Mouse (Mus musculus) hindbrain, embryonic 11.5 days (tissue): ENCODE results near the gene Slfn14. TPM values are rescaled to one million over a fixed set of nuclear protein-coding genes. Genes with fewer than 3 reads are reported as not detected.

Experiments
- ATAC-seq: fragments of 200-750 bp; cut with Nextera tagmentation; 2 replicates; pipeline ENCODE4 v1.8.0; 2017; ENCODE audit warnings: mild to moderate bottlenecking, moderate TSS enrichment, moderate library complexity; ENCODE audit not compliant: low FRiP score
- DNase-seq: peaks from one replicate; pipeline ENCODE4 v3.0.0-alpha.2; 2015; ENCODE audit warnings: low spot score
- H3K27ac ChIP-seq: fragments of 300-500 bp; sonication (generic); 2 replicates; pipeline ENCODE4 v1.5.1; 2014; ENCODE audit warnings: mild to moderate bottlenecking, low read depth, low read length
- H3K27me3 ChIP-seq: fragments of 300-500 bp; sonication (generic); 2 replicates; pipeline ENCODE4 v1.6.1; 2014; ENCODE audit warnings: mild to moderate bottlenecking, low read length, moderate library complexity, mixed read lengths; ENCODE audit not compliant: control insufficient read depth, insufficient read depth
- H3K36me3 ChIP-seq: fragments of 300-500 bp; sonication (generic); 2 replicates; pipeline ENCODE4 v1.6.1; 2014; ENCODE audit warnings: mild to moderate bottlenecking, low read length, moderate library complexity, mixed read lengths; ENCODE audit not compliant: control insufficient read depth, insufficient read depth
- H3K4me1 ChIP-seq: fragments of 300-500 bp; sonication (generic); replicated peaks from 2 replicates; pipeline ENCODE4 v1.6.1; 2014; ENCODE audit warnings: low read length, mixed read lengths; ENCODE audit not compliant: control insufficient read depth, insufficient read depth
- H3K4me2 ChIP-seq: fragments of 300-500 bp; sonication (generic); replicated peaks from 2 replicates; pipeline ENCODE4 v1.6.1; 2014; ENCODE audit warnings: mild to moderate bottlenecking, low read depth, low read length
- H3K4me3 ChIP-seq: fragments of 300-500 bp; sonication (generic); 2 replicates; pipeline ENCODE4 v1.5.1; 2014; ENCODE audit warnings: low read depth, low read length
- H3K9ac ChIP-seq: fragments of 300-500 bp; sonication (generic); 2 replicates; pipeline ENCODE4 v1.6.1; 2014; ENCODE audit warnings: low read depth, low read length
- H3K9me3 ChIP-seq: fragments of 300-500 bp; sonication (generic); 2 replicates; pipeline ENCODE4 v1.6.1; 2016; ENCODE audit warnings: low read length; ENCODE audit not compliant: control insufficient read depth
- WGBS: fragments of 180-500 bp; shearing (Covaris S2); extraction: QIAGEN DNeasy Blood & Tissue Kit; methylation state at CpG from one replicate; pipeline ENCODE4 v1.1.7; 2014; 5-methylcytosine and 5-hydroxymethylcytosine counted together
- polyA plus RNA-seq: library from polyadenylated mRNA; unstranded; fragments of >200 nt; fragmentation: Nextera tagmentation; extraction: Ambion mirVana; gene quantifications from 2 replicates; pipeline ENCODE4 v1.2.1, GENCODE M21; 2014

The Slfn14 gene
- polyA plus RNA-seq, 1 experiment from 2014 or later, result 0.86 TPM

DNA sequence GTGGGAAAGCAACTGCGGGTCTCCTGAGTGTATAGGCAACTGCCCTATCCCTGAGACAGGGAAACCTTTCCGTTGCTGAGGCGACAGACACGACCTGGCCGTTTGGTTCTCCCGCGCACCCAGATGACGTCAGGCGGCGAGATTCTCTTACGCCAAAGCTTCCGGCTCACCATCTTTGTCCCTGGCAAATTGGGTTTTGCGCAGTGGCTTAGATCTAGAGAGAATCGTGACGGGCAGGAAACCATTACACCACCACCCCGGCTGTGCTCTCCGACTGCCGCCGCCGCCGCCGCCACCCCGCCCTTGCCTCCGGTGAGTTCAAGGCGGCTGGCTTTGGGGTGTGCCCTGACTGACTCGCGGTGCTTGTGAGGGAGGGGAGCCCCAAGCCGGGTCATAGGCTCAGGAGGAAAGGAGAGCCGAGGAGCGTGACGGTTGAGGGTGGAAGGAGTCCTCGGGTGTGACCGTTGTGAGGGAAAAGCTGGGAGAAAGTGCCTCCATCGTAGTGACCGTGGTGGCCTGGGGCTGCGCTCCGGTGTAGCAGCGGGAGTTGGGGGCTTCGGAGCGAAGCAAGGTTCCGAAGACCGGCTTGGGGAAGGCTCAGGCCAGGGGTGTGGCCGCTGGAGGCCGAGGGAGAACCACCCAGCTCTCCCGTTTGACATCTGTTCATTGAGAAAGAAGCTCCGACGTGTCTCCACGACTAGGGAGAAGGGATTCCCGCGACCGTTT, 16.2 kb upstream of the Slfn14 start, which contains the start of gene Pex12:
Gene Pex12, minus strand, starts transcription at position 61 of the 726 bp plus-strand sequence.
- Histone ChIP-seq H3K4me2 (peak within 1 kb of the TSS; percentile 63), H3K27me3 (no peaks in the 10 kb centered on the region), H3K36me3 (no peaks in the 10 kb centered on the region), H3K9ac (peak within 1 kb of the TSS; percentile 97), H3K4me3 (peak within 1 kb of the TSS; percentile 88), H3K9me3 (no peaks in the 10 kb centered on the region), H3K27ac (peak within 1 kb of the TSS; percentile 95), H3K4me1 (peaks cover 6% of the 10 kb centered on the region)
- WGBS, result under 1% methylated on average over 51 of the region's 51 CpGs
- peak; percentile 98 for DNase-seq
- ATAC-seq, result peak; percentile 79

DNA sequence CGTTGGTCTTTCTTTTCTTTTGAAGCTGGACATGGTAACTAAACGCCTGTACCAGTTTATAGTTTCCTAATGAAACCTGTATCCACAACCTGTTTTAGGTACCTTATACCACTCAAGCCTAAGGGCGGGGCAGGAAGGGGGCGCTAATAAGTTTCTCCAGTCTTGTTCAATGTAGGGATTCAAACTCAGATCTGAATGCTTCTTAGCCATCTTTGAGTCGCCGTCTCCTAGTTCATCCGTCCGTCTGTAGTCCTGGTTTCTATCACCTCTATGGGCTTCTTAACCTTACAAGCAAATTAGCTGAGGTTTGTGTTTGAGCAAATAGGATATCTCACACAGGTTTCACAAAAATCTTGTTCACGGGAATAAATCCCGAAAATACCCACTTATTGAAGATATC, 15.6 kb upstream of the Slfn14 start:
- no peak overlapping the region for H3K27ac ChIP-seq
- DNase-seq (peak; percentile 16), ATAC-seq (no peak)
- H3K27me3 ChIP-seq, result no peaks in the 10 kb centered on the region
- no peaks in the 10 kb centered on the region for H3K36me3 ChIP-seq
- H3K4me1 ChIP-seq, result peaks cover 8% of the 10 kb centered on the region
- 10% methylated on average over 10 of the region's 10 CpGs for WGBS
- peak overlapping the region; percentile 97 for H3K9ac ChIP-seq
- peak overlapping the region; percentile 88 for H3K4me3 ChIP-seq
- H3K4me2 ChIP-seq, result peak overlapping the region; percentile 62
- no peaks in the 10 kb centered on the region for H3K9me3 ChIP-seq

DNA sequence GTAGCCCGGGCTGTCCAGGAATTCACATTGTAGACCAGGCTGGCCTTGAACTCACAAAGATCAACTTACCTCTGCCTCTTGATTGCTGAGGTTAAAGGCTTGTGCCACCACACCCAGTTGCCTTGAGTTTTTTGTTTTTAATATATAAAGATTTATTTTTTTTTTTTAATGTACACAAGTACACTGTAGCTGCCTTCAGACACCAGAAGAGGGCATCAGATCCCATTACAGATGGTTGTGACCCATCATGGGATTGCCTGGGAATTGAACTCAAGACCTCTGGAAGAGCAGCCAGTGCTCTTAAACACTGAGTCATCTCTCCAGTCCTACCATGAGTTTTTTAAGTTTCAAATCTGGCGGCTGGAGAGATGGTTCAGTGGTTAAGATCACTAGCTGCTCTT, 14.9 kb upstream of the Slfn14 start:
- WGBS, result 62% methylated on average over 2 of the region's 2 CpGs
- Histone ChIP-seq H3K9ac (no peak overlapping the region), H3K36me3 (no peaks in the 10 kb centered on the region), H3K4me3 (no peak overlapping the region), H3K4me2 (no peak overlapping the region), H3K9me3 (no peaks in the 10 kb centered on the region), H3K27me3 (no peaks in the 10 kb centered on the region), H3K4me1 (peaks cover 8% of the 10 kb centered on the region), H3K27ac (no peak overlapping the region)
- no peak for ATAC-seq
- no peak for DNase-seq

DNA sequence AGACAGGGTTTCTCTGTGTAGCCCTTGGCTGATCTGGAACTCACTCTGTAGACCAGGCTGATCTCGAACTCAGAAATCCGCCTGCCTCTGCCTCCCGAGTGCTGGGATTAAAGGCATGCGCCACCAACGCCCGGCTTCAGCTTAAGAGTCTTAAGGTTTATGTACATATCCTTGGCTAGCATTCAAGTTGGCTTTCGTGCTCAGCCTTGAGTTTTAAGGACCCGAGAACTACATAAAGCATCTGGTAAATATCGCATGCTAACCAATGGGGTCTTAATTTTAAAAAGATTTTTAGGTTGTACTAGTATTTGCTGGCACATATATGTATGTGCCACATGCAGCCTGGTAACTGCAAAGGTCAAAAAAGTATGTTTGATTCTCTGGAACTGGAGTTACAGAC, 13.2 kb upstream of the Slfn14 start:
- Histone ChIP-seq H3K27ac (no peak overlapping the region), H3K36me3 (no peaks in the 10 kb centered on the region), H3K9me3 (no peaks in the 10 kb centered on the region), H3K4me2 (no peak overlapping the region), H3K4me3 (no peak overlapping the region), H3K27me3 (no peaks in the 10 kb centered on the region), H3K9ac (no peak overlapping the region), H3K4me1 (peaks cover 8% of the 10 kb centered on the region)
- no peak for ATAC-seq
- no peak for DNase-seq
- 96% methylated on average over 9 of the region's 9 CpGs for WGBS

DNA sequence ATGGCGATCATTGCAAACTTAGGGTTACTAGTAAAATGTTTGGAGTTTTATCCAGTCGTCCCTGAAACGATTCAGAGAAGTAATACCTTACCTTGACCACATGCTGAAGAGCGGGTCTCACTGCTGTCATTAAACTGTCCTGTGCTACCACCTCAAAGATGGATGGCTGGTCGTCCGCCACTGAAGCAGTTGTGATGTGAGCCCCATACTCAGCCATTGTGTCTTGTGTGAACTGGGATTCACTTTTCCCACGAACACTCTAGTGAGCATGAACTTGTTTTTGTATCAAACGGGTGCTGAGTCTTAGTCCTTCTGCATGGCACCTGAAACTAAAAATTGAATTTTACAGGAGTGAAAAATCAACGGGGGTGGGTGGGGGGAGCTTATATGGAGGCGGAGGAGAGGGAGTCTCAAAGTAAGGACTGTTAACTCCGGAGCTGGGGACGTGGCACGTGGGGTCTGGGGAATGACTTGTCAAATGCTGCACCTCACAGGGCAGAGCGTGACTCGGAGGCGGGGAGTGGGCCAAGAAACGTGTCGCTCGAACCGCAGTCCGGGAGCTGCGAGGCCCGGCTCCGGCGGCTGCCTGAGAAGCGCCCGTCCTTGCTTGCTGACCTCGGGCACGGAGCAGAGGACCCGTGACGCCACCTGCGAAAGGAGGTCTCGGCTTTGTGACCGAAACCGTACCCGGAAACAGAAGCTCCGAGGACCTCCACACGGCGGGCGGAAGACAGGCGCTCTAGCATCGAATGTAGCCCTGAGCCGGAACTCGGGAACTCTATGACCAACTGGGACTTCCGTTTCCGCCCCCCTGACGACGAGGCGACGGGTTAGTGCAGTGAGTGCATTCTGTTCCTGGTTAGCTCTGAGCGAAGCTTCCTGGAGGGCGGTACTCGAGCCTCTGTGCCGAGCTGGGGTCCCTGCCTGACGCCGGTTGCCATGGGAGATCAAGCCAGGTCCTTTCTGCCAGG, 12.0 kb upstream of the Slfn14 start, which contains the start of gene Ap2b1:
Gene Ap2b1, plus strand, starts transcription at position 800 of the 971 bp plus-strand sequence.
- H3K36me3 ChIP-seq, result no peaks in the 10 kb centered on the region
- WGBS, result 3% methylated on average over 56 of the region's 56 CpGs
- ATAC-seq, result peak; percentile 92
- peak within 1 kb of the TSS; percentile 74 for H3K4me2 ChIP-seq
- H3K27ac ChIP-seq, result peak within 1 kb of the TSS; percentile 81
- H3K4me1 ChIP-seq, result peaks cover 8% of the 10 kb centered on the region; the same call in 1 of the 2 replicates
- H3K4me3 ChIP-seq, result peak within 1 kb of the TSS; percentile 53
- peak; percentile 94 for DNase-seq
- H3K27me3 ChIP-seq, result no peaks in the 10 kb centered on the region
- peak within 1 kb of the TSS; percentile 79 for H3K9ac ChIP-seq
- H3K9me3 ChIP-seq, result no peaks in the 10 kb centered on the region

DNA sequence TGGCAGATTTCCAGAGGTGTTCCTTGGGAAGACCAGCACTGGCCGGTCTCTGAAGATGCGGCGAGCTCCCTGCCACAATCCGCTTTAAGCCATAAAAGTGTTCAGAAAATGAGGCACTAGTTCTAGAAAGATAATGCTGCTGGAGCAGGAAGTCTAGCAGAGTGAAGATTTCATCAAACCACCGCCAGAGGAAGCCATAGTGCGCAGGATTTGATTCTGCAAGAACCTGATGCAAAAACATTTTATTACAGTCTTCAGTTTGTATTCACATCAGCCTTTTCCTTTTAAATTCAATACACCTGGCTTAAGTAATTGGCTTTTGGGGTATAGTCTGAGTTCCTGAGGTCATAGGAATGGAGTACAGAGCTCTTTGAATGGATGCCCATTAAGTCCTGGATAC, 11.3 kb upstream of the Slfn14 start:
- Histone ChIP-seq H3K9ac (peak overlapping the region; percentile 79), H3K27ac (no peak overlapping the region), H3K4me2 (peak overlapping the region; percentile 74), H3K27me3 (no peaks in the 10 kb centered on the region), H3K4me3 (peak overlapping the region; percentile 53), H3K9me3 (no peaks in the 10 kb centered on the region), H3K36me3 (no peaks in the 10 kb centered on the region), H3K4me1 (peaks cover 11% of the 10 kb centered on the region)
- no peak for ATAC-seq
- WGBS, result 81% methylated on average over 6 of the region's 6 CpGs
- no peak for DNase-seq

DNA sequence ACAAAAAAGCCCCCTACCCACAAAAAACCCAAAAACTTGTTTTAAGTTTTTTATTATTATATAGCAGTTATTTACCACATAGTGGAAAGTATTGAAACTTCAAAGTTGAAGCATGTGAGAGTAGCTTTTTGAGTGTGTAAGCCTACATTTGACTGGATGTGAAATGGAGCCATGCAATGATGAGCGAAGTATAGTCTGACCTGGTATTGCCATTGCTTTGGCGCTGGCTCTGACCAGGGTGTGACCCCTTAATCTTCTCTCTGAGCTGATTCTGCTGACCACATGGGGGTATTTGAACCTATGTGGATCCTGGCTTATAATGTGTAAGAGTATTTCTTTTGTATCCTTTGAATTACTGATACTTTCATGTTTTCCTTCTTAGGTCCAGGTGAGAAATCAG, 7.6 kb upstream of the Slfn14 start:
- WGBS, result 92% methylated on average over 2 of the region's 2 CpGs
- Histone ChIP-seq H3K4me3 (no peak overlapping the region), H3K9ac (no peak overlapping the region), H3K27ac (no peak overlapping the region), H3K36me3 (no peaks in the 10 kb centered on the region), H3K4me2 (no peak overlapping the region), H3K4me1 (peaks cover 11% of the 10 kb centered on the region), H3K9me3 (no peaks in the 10 kb centered on the region), H3K27me3 (no peaks in the 10 kb centered on the region)
- no peak for DNase-seq
- ATAC-seq, result no peak

DNA sequence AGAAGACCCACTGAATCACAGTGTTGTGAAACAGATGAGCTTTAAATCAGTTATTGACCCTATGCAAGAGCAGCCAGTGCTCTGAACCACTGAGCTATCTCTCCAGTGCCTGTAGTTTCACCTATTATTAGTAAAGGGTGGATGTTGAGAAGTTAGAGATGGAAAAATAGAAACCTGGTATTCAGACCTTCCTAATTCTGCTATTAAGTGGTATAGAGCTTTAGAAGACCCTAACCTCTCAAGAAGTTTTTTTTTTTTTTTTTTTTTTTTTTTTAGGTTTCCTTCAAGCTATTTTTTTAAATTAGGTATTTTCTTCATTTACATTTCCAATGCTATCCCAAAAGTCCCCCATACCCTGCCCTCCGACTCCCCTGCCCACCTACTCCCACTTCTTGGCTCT, 6.7 kb upstream of the Slfn14 start:
- peak overlapping the region; percentile 79; the same call in 1 of the 2 replicates for H3K9ac ChIP-seq
- DNase-seq (no peak), ATAC-seq (no peak)
- H3K27me3 ChIP-seq, result no peaks in the 10 kb centered on the region
- WGBS, result 85% methylated on average over 1 of the region's 1 CpGs
- no peaks in the 10 kb centered on the region for H3K36me3 ChIP-seq
- H3K27ac ChIP-seq, result no peak overlapping the region
- H3K4me1 ChIP-seq, result peaks cover 10% of the 10 kb centered on the region
- no peaks in the 10 kb centered on the region for H3K9me3 ChIP-seq
- H3K4me2 ChIP-seq, result peak overlapping the region; percentile 76
- H3K4me3 ChIP-seq, result peak overlapping the region; percentile 64; the same call in 1 of the 2 replicates
